Mouse (Mus musculus) adrenal gland, postnatal 36 days (tissue): ENCODE data around the gene Cmc1. TPM values are rescaled to one million over a fixed set of nuclear protein-coding genes. Genes with fewer than 3 reads are reported as not detected.
"Not testable (repeated sequence)": the region's sequence is repeated elsewhere in the genome, so short reads cannot be mapped to it uniquely, and the experiment has no call there.

Experiments used
- DNase-seq, 2 experiments: peaks; one replicate each; pipeline ENCODE4 v3.0.0; 2021; ENCODE audit warnings: mixed read lengths in 1 of 2
- total RNA-seq, 2 experiments: library from RNA; stranded (reverse); gene quantifications; 2 replicates each; pipeline ENCODE4 v1.2.3; 2021

The Cmc1 gene
- total RNA-seq, 2 experiments from 2014 or later = 27.6 to 44.2 TPM

DNA sequence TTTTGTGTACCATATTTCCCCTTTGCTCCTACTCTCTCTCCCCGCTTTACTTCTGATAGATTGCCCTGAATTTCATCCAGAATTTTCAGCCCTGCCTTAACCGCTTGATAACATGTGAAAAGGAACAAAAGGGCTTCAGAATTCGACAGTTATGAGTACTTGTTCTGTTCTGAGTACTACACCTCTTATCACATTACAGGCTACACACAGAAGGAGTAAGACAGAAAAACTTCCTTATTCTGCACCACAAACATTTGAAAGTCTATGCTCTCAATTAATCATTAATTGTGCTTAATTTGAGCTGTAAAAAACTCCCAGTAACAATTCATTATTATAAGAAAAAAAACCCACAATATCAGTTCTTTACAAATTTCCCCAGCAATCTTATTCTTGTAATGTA is 9.6 kb downstream of the Cmc1 start:
- not testable (repeated sequence) for DNase-seq

DNA sequence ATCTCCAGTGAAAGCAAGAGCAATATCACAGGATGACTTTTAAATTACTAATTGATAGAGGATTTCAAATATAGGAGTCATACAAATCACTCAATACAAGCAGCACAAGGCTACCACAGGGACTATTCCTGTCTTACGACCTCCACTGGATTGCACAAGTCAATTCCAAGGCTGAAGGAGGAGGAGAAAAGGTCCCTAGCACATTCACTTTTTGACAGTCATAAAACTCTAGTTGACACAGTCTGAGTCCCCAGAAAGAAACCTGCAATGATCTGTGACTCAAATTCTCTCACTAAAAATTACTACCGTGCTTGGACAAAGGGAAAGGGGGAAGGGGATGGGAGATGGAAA is 39.6 kb downstream of the Cmc1 start:
- peak in 1 of 2 experiments; percentile 28 for DNase-seq

DNA sequence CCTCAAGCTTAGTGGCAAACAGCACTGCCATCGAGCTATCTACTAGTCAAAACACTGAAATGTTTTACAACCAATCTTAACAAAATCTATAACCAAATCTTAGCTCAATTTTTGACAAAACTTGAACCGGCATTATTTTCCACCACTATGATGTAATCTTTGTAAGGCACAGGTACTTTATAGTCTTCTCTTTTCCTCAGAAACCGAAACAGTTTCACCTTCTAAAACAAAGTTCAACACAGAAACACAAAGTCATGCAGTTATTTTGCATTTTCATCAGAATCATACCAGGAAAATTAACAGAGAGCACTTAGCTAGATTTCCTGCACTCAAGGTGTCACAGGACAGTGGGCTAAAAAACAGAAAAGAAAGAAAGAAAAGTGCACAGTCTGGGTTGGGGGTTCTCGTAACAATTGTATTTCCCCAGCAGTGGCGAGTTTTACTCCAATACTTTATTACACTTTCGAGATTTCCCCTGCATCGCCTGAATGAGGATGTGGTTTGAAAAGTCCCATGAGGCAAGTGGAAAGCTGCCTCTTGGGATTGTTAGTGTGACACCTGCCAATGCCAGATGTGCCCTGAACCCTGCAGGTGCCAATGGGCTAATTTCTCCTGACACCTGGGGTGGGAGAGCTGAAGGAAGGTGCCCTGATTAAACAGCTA is 40.1 kb downstream of the Cmc1 start:
- no peak for DNase-seq

DNA sequence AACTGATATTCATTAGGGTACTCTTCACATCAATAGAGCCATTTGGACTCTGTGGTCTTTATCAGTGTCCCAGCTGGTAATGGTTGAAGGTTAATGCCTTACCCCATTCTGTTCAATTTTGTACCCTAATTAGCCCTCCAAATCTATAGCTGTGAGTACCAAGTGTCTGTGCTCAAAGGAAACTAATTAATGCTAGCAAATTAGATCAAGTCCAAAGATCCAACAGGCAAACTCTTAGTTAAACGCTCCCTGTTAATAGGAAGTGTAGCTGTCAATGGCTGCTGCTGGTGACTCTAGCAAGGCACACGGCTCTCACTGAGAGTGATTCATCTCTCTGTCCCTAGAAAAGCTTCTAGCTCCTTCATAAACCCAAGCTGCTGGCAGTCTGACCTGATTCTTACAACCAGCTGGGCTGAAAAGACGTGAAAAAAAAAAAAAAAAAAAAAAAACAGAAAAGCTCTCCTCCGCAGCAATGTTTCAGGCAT is 41.4 kb downstream of the Cmc1 start:
- no peak for DNase-seq

DNA sequence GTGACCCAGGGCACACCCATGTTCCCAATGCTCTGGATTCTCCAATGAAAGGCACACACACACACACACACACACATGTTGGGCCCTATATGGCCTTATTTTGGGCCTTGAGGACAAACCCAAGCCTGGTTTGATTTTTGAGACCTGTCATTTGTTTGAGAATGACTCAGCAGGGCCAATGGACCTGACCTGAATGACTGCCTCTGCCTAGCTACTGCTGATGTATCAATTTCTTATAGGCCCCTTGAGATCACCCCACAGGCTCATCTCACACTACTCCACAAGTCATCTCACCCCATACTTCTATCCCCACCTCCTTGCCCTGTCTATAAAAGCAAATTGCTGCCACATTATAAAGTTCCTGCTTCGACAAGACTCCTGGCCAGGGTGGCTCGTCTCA is 48.2 kb downstream of the Cmc1 start:
- no peak for DNase-seq

- no peak for DNase-seq
These were observed 49.5 kb downstream of the Cmc1 start for GRCm38 (mm10) chr9:118100484-118100883.

DNA sequence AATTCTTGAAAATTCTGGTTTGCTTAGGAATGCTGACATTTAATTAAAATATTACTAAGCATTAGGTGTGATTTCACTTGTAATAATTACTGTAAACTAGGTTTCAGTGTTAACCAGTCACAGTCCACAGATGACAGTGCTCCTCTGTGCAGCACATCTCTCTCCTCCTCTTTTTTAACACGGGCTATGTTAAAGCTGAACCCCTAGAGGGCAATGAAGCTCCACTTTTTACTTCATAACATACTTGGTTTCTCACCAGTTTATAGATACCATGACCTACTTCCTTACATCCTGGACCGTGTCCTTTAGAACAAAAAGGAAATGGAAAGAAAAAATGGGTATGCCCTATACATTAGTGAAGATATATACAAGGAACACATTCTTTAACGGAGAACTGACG is 50.6 kb downstream of the Cmc1 start:
- DNase-seq = no peak

DNA sequence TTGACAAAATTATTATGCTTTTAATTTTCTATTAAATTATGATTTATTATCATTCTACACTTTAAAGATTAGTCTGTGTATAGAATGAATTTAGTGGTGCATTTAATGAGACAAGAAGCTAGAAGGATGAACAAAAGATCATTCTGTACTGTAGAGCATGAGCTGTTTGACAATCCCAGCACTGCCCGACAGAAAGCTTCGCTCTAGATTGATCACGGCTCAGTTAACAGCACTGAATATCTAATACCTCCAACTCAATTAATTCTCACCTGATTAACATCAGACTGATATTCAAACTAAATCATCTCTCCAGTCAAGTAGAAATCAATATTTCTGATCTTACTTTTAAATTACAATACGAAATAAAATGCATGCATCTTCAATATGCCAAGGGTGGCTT is 66.1 kb downstream of the Cmc1 start:
- no peak for DNase-seq

DNA sequence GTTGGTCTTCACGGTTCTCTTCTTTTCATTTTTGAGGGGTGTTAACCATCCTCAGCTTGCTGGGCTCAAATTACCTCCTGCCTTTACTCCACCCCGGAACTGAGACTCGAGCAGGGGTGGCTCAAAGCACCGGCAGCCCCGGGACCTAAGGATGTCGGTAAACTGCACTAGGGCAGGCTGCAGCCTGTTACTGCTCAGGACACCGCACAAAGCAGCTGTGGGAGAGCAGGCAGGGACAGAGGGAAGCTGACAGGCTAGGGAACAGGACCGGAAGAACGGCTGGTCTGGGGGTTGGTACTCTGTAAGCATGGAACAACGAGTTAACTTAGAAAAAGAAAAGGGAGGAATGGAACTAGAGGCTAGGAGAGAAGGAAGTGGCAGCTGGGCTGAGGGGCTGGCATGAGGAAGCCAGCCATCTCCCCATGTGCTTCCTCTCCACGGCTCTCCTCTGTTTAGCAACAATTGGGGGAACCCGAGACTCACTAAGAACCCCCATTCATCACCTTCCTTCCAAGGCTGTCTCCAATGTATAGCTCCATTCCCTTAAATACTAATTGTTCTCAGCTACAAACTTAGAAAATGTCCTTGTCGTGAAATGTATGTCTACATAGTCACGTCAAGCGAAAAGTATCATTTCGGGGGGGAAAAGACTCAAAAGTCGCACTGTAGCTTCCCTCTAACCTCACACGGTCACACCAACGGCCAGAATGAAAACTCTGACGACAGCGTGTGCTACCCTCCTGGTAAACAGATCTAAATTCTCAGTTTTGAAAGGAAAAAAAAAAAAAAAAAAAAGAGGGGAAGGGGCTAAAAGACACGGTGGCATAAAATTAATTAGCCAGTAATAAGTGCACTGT is 67.2 kb downstream of the Cmc1 start:
- DNase-seq = no peak

DNA sequence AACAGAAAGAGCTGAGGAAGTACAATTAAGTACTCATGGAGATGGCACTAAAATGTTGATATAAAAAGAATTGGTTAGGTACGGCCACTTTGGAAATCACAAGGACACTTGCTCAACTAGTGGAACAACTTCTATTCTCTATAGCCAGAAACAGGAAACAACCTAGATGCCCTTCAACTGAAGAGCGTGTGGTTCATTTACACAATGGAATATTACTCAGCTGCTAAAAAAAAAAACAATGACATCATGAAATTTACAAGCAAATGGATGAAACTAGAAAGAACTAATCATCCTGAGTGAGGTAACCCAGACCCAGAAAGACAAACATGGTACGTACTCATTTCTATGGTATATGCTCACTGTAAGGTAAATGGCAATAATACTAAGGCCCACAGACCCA is 76.6 kb downstream of the Cmc1 start:
- no peak for DNase-seq

- DNase-seq = no peak
These were observed 77.9 kb downstream of the Cmc1 start for GRCm38 (mm10) chr9:118072101-118072500.

DNA sequence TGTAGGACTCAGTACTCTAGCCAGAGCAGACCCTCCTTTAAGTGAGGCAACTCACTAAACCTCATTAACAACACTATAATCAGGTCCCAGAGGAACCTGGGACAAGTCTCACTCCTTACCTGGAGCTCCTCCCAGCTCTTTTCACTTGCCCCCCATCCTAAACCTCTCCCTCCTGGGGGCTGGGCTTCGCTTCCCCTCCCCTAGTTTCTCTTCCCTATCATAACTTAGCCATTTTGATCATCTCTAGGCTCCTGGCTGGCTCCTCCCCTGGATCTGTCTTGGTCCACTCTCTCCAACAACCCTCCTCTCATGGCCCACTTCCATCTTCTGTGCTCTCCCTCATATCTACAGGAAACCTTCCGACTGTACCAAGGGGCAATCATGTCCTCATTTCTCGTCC is 78.6 kb downstream of the Cmc1 start:
- DNase-seq = no peak

DNA sequence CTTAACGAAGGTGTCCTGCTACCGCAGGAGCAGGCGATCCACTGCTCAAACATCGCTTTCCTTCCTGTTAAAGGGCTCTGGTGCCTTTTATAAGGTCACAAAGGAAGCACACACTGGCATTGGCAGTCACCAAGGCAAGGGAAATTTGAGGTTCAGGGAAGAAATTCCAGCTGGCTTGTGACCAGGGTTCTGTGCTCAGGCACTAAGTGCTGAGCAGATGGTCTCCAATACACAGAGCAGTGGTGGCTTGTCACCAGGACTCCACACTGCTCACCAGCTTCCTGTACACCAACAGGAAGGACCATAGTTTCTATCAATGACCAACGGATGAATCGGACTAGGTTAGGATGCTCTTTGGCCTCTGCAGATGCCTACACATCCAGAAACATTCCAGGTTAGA is 79.5 kb downstream of the Cmc1 start:
- DNase-seq = no peak

GRCm38 (mm10) chr9:118059101-118059500 is 90.9 kb downstream of the Cmc1 start:
- no peak for DNase-seq

GRCm38 (mm10) chr9:118053286-118053685 is 96.7 kb downstream of the Cmc1 start:
- DNase-seq = no peak

- no peak for DNase-seq
These were observed 104.9 kb downstream of the Cmc1 start for GRCm38 (mm10) chr9:118045011-118045533.

GRCm38 (mm10) chr9:118043581-118043980 is 106.4 kb downstream of the Cmc1 start:
- no peak for DNase-seq

GRCm38 (mm10) chr9:118042738-118043137 is 107.2 kb downstream of the Cmc1 start:
- DNase-seq = no peak

DNA sequence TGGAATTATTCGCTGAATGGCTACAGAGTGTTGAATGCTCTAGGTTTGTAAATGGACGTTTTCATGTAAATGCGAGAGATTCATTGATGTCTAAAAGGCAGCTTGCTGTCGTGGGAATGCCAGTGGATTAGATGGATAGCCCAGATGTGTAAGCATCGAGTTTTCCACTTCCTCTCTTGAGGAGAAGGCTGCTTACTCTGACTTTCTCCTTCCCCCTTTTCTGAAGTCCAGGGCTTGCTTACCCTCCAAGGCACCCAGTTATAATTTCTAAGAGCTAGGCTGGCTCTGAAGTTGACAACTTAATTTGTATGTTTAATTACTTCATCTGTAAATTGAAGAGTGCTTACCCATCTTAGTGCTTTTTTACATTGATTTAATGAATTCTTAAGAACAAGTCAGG is 108.3 kb downstream of the Cmc1 start:
- no peak for DNase-seq

- peak in 1 of 2 experiments; percentile 51 for DNase-seq
These were observed 109.0 kb downstream of the Cmc1 start for GRCm38 (mm10) chr9:118041022-118041400.

GRCm38 (mm10) chr9:118040218-118041021 is 109.6 kb downstream of the Cmc1 start, which contains the start of gene Azi2:
Azi2 (plus strand) TSS chr9:118040499.
- DNase-seq = peak; percentile 99

- no peak for DNase-seq
These were observed 115.0 kb downstream of the Cmc1 start for GRCm38 (mm10) chr9:118034990-118035389.
